Mouse (Mus musculus) heart, embryonic 14.5 days (tissue): ENCODE data around the gene Etnk2. TPM values are rescaled to one million over a fixed set of nuclear protein-coding genes. Genes with fewer than 3 reads are reported as not detected.

Experiments
- ATAC-seq: fragments of 200-750 bp; cut with Nextera tagmentation; 2 replicates; pipeline ENCODE4 v1.8.0; 2017; ENCODE audit warnings: low read depth, moderate TSS enrichment; ENCODE audit not compliant: insufficient number of reproducible peaks, insufficient read depth, low FRiP score
- H3K27ac ChIP-seq, 2 experiments: fragments of 200-500 bp in 1 of 2; fragments of 300-500 bp in 1 of 2; sonication (generic) in 1 of 2; replicated peaks in 1 of 2; 2 replicates each; pipeline ENCODE4 v1.5.1; 2012 to 2014; ENCODE audit warnings: low read depth in 2 of 2, low read length in 2 of 2, control low read depth in 1 of 2, mild to moderate bottlenecking in 1 of 2, mixed read lengths in 1 of 2; ENCODE audit not compliant: control insufficient read depth in 1 of 2, insufficient read depth in 1 of 2
- H3K27me3 ChIP-seq: fragments of 300-500 bp; sonication (generic); 2 replicates; pipeline ENCODE4 v1.6.1; 2014; ENCODE audit warnings: mild to moderate bottlenecking, low read length, control low read depth; ENCODE audit not compliant: control insufficient read depth, insufficient read depth
- H3K36me3 ChIP-seq: fragments of 300-500 bp; sonication (generic); 2 replicates; pipeline ENCODE4 v1.6.1; 2014; ENCODE audit warnings: mild to moderate bottlenecking, control low read depth, low read length, mixed read lengths; ENCODE audit not compliant: control insufficient read depth, insufficient read depth
- H3K4me1 ChIP-seq, 2 experiments: fragments of 200-500 bp in 1 of 2; fragments of 300-500 bp in 1 of 2; sonication (generic) in 1 of 2; 2 replicates each; pipeline ENCODE4 v1.6.1; 2012 to 2014; ENCODE audit warnings: low read length in 2 of 2, control low read depth in 1 of 2, mixed read lengths in 1 of 2; ENCODE audit not compliant: control insufficient read depth in 2 of 2, insufficient read depth in 2 of 2
- H3K4me2 ChIP-seq: fragments of 300-500 bp; sonication (generic); 2 replicates; pipeline ENCODE4 v1.6.1; 2014; ENCODE audit warnings: mild to moderate bottlenecking, low read length
- H3K4me3 ChIP-seq, 2 experiments: fragments of 200-500 bp in 1 of 2; fragments of 300-500 bp in 1 of 2; sonication (generic) in 1 of 2; 2 replicates each; pipeline ENCODE4 v1.5.1; 2012 to 2014; ENCODE audit warnings: low read length in 2 of 2, mild to moderate bottlenecking in 2 of 2, control low read depth in 1 of 2, low read depth in 1 of 2, moderate library complexity in 1 of 2; ENCODE audit not compliant: control insufficient read depth in 1 of 2, insufficient read depth in 1 of 2
- H3K9ac ChIP-seq: fragments of 300-500 bp; sonication (generic); 2 replicates; pipeline ENCODE4 v1.6.1; 2014; ENCODE audit warnings: mild to moderate bottlenecking, low read length
- H3K9me3 ChIP-seq: fragments of 300-500 bp; sonication (generic); 2 replicates; pipeline ENCODE4 v1.6.1; 2016; ENCODE audit warnings: low read length, control low read depth; ENCODE audit not compliant: control insufficient read depth
- WGBS: fragments of 180-500 bp; shearing (Covaris S2); extraction: QIAGEN DNeasy Blood & Tissue Kit; methylation state at CpG from one replicate; pipeline ENCODE4 v1.1.7; 2014; 5-methylcytosine and 5-hydroxymethylcytosine counted together
- polyA plus RNA-seq: library from polyadenylated mRNA; unstranded; fragments of >200 nt; fragmentation: Nextera tagmentation; extraction: Ambion mirVana; gene quantifications from 2 replicates; pipeline ENCODE4 v1.2.1, GENCODE M21; 2014

Etnk2 gene
- polyA plus RNA-seq, 1 experiment from 2014 or later, result 1.6 TPM

GRCm38 (mm10) chr1:133423543-133424480 lies 60.4 kb downstream of the Etnk2 start, which contains the start of gene Sox13:
TSS of gene Sox13 (minus strand) at chr1:133424377.
- Histone ChIP-seq H3K9me3 (no peaks in the 10 kb centered on the region), H3K27me3 (no peaks in the 10 kb centered on the region; the same call in 1 of the 2 replicates), H3K9ac (peak within 1 kb of the TSS; percentile 86), H3K4me3 (peak within 1 kb of the TSS; percentile 58 to 78), H3K27ac (peak within 1 kb of the TSS; percentile 69 to 87), H3K36me3 (no peaks in the 10 kb centered on the region), H3K4me1 (peaks cover 0 to 2% of the 10 kb centered on the region in 2 experiments; a peak in 1 of 4 replicates), H3K4me2 (peak within 1 kb of the TSS; percentile 100)
- WGBS, result under 1% methylated on average over 110 of the region's 128 CpGs
- peak; percentile 58 for ATAC-seq

GRCm38 (mm10) chr1:133424547-133425140 lies 61.3 kb downstream of the Etnk2 start:
- H3K4me1 ChIP-seq, result no peaks in the 10 kb centered on the region
- H3K4me2 ChIP-seq, result peak overlapping the region; percentile 100
- 63% methylated on average over 4 of the region's 4 CpGs for WGBS
- no peaks in the 10 kb centered on the region; the same call in 1 of the 2 replicates for H3K27me3 ChIP-seq
- H3K4me3 ChIP-seq, result peak overlapping the region in 1 of 2 experiments; percentile 78; a peak in 1 of 4 replicates
- no peak overlapping the region for H3K9ac ChIP-seq
- no peak overlapping the region for H3K27ac ChIP-seq
- no peaks in the 10 kb centered on the region for H3K36me3 ChIP-seq
- peaks cover 8% of the 10 kb centered on the region; the same call in 1 of the 2 replicates for H3K9me3 ChIP-seq
- no peak for ATAC-seq

Other genes with a start within 250 kb of the Etnk2 start
- 24.5 and 24.6 TPM in 2 replicates for gene Ppp1r15b, start 232.4 kb upstream of the Etnk2 start, polyA plus RNA-seq
- gene Plekha6, start 199.4 kb upstream of the Etnk2 start, polyA plus RNA-seq, result 12.4 and 16.5 TPM in 2 replicates
- not detected in 2 replicates for gene Golt1a, start 53.8 kb upstream of the Etnk2 start, polyA plus RNA-seq
- not detected in 2 replicates for gene Kiss1, start 41.7 kb upstream of the Etnk2 start, polyA plus RNA-seq
- gene Ren1, start 13.1 kb upstream of the Etnk2 start, polyA plus RNA-seq, result not detected in 2 replicates
- gene Sox13, start 60.8 kb downstream of the Etnk2 start, polyA plus RNA-seq, result 3.5 and 5.2 TPM in 2 replicates
- gene Snrpe, start 246.7 kb downstream of the Etnk2 start, polyA plus RNA-seq, result 479 and 493 TPM in 2 replicates